Mouse (Mus musculus): ENCODE results near the gene Elk3.

DNA sequence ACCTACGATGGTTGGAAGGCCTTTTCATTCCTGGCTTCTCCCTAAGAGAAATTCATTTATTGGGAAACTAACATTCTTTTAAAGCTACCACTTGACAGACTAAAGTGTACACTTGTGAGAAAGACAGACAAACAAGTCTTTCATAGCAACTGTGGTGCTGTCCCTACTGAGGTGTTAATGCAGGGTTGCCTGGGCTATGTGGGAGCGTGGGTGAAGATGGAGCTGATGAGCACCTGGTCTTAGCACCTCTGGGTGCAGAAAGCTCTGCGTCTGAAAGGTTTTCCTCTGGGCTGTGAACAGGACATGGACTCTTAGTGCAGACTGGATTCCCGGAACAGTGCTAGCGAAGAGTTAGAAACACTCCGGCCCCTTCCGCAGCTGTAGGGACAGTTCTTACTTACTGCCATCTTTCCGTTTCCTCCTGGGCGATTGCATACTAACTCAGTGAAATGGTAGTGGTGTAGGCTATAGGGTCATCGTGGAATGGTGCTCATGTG lies 66.7 kb downstream of the Elk3 start:
- TF ChIP-seq CTCF (IDR thresholded peaks at IDR 0.05) (no peak), POLR2A (IDR thresholded peaks at IDR 0.05; ENCODE audit: insufficient read depth, low read depth, low read length) (no peak), EP300 (IDR thresholded peaks at IDR 0.05; ENCODE audit: insufficient read depth, low read depth, low read length) (no peak)
